Mouse (Mus musculus): ENCODE measurements around the gene Zfp820. TPM values are rescaled to one million over a fixed set of nuclear protein-coding genes. Genes with fewer than 3 reads are reported as not detected.
"Not testable (repeated sequence)": the region's sequence is repeated elsewhere in the genome, so short reads cannot be mapped to it uniquely, and the experiment has no call there.

Gene Zfp820
- 2.0 and 2.9 TPM in 2 replicates for polyA plus RNA-seq (2015; fragmentation: Nextera tagmentation; extraction: Ambion mirVana)

DNA sequence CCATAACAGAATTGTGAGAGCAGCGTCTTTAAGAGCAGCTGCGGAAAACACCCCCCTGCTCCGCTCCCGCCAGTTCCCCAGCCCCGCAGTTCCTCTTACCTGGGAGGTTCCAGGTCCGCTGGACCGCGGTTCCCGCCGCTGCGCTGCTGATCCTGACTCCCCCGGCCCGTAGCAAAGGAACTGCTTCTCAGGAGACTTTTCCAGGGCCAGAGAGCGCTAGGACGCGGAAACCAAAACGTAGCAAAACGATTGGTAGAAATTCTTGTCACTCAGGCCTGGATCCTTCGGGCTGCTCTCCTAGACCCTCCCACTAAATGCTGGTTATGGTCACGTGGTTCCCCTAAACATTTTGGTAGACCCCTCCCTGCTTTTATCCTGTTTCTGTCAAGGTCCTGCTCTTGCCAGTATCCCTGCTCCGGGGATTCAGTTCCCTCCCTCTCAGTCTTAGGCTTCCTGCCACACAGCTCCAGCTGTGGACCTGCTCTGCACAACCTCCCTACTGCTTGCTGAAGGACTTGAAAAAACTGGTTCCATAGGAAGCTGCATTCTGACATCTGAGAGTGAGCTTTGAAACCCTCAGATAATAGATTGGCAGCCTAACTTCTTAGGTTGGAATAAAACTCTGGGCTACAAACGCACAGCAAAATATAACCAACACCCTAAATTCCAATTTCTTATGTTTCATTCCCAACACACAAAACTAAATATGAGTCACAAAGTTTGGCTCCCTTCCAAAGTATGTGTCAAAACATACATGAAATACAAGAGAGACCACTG is at the start of gene Zfp820:
TSS of gene Zfp820 (minus strand) at position 228 of the 777 bp plus-strand sequence.
- H3K27ac ChIP-seq (ENCODE audit: low read length): no peak within 1 kb of the TSS
- peak; percentile 99 for ATAC-seq
- H3K9ac ChIP-seq (replicated peaks; ENCODE audit: low read depth, low read length): peak within 1 kb of the TSS; percentile 76

DNA sequence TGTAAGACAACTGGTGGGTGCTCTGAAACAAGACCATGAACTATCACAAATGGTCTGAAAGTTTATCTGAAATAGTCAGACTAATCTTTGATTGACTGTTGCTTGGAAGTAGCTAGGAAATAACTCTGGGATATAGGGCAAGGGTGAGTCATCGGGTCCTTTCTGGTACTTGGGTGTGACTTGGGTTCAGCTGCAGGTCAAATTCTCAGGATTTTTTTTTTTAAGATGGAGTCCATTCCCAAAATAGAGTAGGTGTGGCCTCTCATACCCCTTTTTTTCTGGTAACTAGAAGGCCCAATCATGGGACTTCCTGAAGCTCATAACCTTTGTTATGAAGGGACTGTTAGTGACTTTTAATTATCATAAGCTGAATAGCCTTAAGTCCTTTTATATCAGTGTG is 25.7 kb upstream of the Zfp820 start:
- Histone ChIP-seq H3K4me2 (ENCODE audit: low read length) (no peak overlapping the region), H3K4me1 (replicated peaks; ENCODE audit: control insufficient read depth, insufficient read depth, low read length) (no peaks in the 10 kb centered on the region), H3K9ac (replicated peaks; ENCODE audit: low read depth, low read length) (no peak overlapping the region), H3K27me3 (replicated peaks; ENCODE audit: control insufficient read depth, insufficient read depth, low read length) (no peaks in the 10 kb centered on the region), H3K9me3 (ENCODE audit: control insufficient read depth, low read length) (peaks cover 4% of the 10 kb centered on the region), H3K27ac (ENCODE audit: low read length) (no peak overlapping the region), H3K4me3 (replicated peaks; ENCODE audit: low read length) (no peak overlapping the region), H3K36me3 (ENCODE audit: control insufficient read depth, insufficient read depth) (no peaks in the 10 kb centered on the region)
- no peak for ATAC-seq
- WGBS: 89% methylated on average over 1 of the region's 1 CpGs

More for the DNA sequence above, at the start of gene Zfp820:
- H3K36me3 ChIP-seq (ENCODE audit: control insufficient read depth, insufficient read depth): no peaks in the 10 kb centered on the region
- WGBS: 3% methylated on average over 22 of the region's 22 CpGs
- peak within 1 kb of the TSS; percentile 74 for H3K4me3 ChIP-seq (replicated peaks; ENCODE audit: low read length)
- H3K27me3 ChIP-seq (replicated peaks; ENCODE audit: control insufficient read depth, insufficient read depth, low read length): no peaks in the 10 kb centered on the region
- no peaks in the 10 kb centered on the region; the same call in 1 of the 2 replicates for H3K4me1 ChIP-seq (replicated peaks; ENCODE audit: control insufficient read depth, insufficient read depth, low read length)
- H3K9me3 ChIP-seq (ENCODE audit: control insufficient read depth, low read length): no peaks in the 10 kb centered on the region
- peak within 1 kb of the TSS; percentile 65 for H3K4me2 ChIP-seq (ENCODE audit: low read length)

DNA sequence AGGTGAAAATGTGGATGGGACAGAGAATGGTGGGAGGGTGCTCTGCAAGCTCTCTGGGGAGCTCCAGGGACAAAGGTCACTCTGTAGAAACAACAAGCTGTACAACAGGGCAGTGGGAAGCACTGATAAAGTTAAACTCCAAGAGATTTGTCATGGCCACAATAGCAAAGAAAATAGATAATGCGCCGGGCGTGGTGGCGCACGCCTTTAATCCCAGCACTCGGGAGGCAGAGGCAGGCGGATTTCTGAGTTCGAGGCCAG is 680 bp upstream of the Zfp820 start:
- H3K36me3 ChIP-seq (ENCODE audit: control insufficient read depth, insufficient read depth); H3K4me2 ChIP-seq (ENCODE audit: low read length); H3K4me1 ChIP-seq (replicated peaks; ENCODE audit: control insufficient read depth, insufficient read depth, low read length); H3K27me3 ChIP-seq (replicated peaks; ENCODE audit: control insufficient read depth, insufficient read depth, low read length); H3K27ac ChIP-seq (ENCODE audit: low read length); H3K9me3 ChIP-seq (ENCODE audit: control insufficient read depth, low read length); H3K9ac ChIP-seq (replicated peaks; ENCODE audit: low read depth, low read length); H3K4me3 ChIP-seq (replicated peaks; ENCODE audit: low read length): not testable (repeated sequence)
- ATAC-seq: 0 out of 2 replicates have a peak, but pooled peaks have one; percentile 22
- 93% methylated on average over 5 of the region's 8 CpGs for WGBS

DNA sequence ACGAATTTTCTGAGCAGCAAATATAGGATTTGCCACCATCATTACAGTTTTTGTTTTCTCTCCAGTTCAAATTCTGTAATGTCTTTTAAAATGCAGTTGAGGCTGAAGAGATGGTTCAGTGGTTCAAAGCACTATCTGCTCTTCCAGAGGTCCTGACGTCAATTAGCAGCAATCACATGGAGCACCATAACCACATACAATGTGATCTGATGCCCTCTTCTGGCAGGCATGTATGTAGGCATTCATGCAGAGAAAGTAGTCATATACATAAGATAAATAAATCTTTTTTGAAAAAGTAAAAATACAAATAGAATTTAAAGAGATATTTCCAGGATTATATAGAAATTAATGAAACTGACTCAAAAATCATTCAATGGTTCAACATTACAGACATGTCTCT is 7.1 kb downstream of the Zfp820 start:
- H3K36me3 ChIP-seq (ENCODE audit: control insufficient read depth, insufficient read depth): no peaks in the 10 kb centered on the region
- no peaks in the 10 kb centered on the region for H3K4me1 ChIP-seq (replicated peaks; ENCODE audit: control insufficient read depth, insufficient read depth, low read length)
- no peak overlapping the region for H3K4me2 ChIP-seq (ENCODE audit: low read length)
- no peak for ATAC-seq
- 61% methylated on average over 2 of the region's 2 CpGs for WGBS
- no peak overlapping the region for H3K4me3 ChIP-seq (replicated peaks; ENCODE audit: low read length)
- no peaks in the 10 kb centered on the region for H3K9me3 ChIP-seq (ENCODE audit: control insufficient read depth, low read length)
- H3K9ac ChIP-seq (replicated peaks; ENCODE audit: low read depth, low read length): no peak overlapping the region
- H3K27me3 ChIP-seq (replicated peaks; ENCODE audit: control insufficient read depth, insufficient read depth, low read length): no peaks in the 10 kb centered on the region
- H3K27ac ChIP-seq (ENCODE audit: low read length): no peak overlapping the region

DNA sequence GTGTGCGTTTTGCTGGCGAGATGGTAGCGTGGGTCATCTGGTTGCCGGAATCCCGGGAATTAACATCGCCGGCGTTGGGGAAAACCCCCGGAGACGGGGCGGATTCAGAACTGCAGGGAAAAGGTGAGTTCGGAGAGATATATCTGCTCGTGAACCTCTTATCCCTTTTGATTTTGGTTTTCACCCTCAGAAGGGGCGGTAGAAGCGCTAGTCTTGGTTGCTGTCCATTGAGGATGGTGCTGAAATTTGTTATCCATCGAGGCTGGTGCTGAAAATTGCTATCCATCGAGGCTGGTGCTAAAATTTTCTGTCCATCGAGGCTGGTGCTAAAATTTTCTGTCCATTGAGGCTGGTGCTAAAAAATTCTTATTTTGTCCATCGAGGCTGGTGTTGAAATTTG is 44.2 kb downstream of the Zfp820 start:
- not testable (repeated sequence) for H3K27ac ChIP-seq (ENCODE audit: low read length); H3K4me3 ChIP-seq (replicated peaks; ENCODE audit: low read length); H3K4me1 ChIP-seq (replicated peaks; ENCODE audit: control insufficient read depth, insufficient read depth, low read length); H3K9ac ChIP-seq (replicated peaks; ENCODE audit: low read depth, low read length); H3K4me2 ChIP-seq (ENCODE audit: low read length); H3K36me3 ChIP-seq (ENCODE audit: control insufficient read depth, insufficient read depth); H3K9me3 ChIP-seq (ENCODE audit: control insufficient read depth, low read length); ATAC-seq; H3K27me3 ChIP-seq (replicated peaks; ENCODE audit: control insufficient read depth, insufficient read depth, low read length)
- WGBS: 53% methylated on average over 18 of the region's 19 CpGs

DNA sequence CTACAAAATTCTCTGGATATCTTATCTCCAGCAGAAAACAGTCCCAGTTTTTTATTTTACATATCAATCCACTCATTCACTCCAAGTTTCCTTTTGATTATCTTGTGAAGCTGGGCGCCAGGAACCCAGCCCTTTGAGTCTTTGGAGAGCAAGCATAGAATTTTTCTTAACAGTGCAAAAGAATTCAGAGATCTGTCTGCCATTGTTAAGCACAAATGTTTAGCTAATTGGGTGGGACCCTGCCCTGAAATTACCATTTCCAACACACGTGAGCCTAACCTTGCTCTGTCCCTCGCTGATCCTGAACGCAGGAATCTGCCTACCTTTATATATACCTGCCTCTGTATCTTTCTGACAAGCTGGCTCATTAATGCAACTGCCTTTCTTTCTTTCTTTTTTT is 53.3 kb downstream of the Zfp820 start:
- H3K9me3 ChIP-seq (ENCODE audit: control insufficient read depth, low read length): no peaks in the 10 kb centered on the region
- WGBS: 85% methylated on average over 4 of the region's 4 CpGs
- no peak overlapping the region for H3K4me2 ChIP-seq (ENCODE audit: low read length)
- no peak overlapping the region for H3K9ac ChIP-seq (replicated peaks; ENCODE audit: low read depth, low read length)
- no peak overlapping the region for H3K4me3 ChIP-seq (replicated peaks; ENCODE audit: low read length)
- H3K36me3 ChIP-seq (ENCODE audit: control insufficient read depth, insufficient read depth): no peaks in the 10 kb centered on the region
- no peak overlapping the region for H3K27ac ChIP-seq (ENCODE audit: low read length)
- H3K27me3 ChIP-seq (replicated peaks; ENCODE audit: control insufficient read depth, insufficient read depth, low read length): no peaks in the 10 kb centered on the region
- no peak for ATAC-seq
- H3K4me1 ChIP-seq (replicated peaks; ENCODE audit: control insufficient read depth, insufficient read depth, low read length): no peaks in the 10 kb centered on the region

GRCm38 (mm10) chr17:21770336-21770735 is 75.2 kb downstream of the Zfp820 start:
- no peak for ATAC-seq
- Histone ChIP-seq H3K9me3 (ENCODE audit: control insufficient read depth, low read length) (no peaks in the 10 kb centered on the region), H3K4me2 (ENCODE audit: low read length) (no peak overlapping the region), H3K4me1 (replicated peaks; ENCODE audit: control insufficient read depth, insufficient read depth, low read length) (no peaks in the 10 kb centered on the region), H3K27ac (ENCODE audit: low read length) (no peak overlapping the region), H3K9ac (replicated peaks; ENCODE audit: low read depth, low read length) (no peak overlapping the region), H3K36me3 (ENCODE audit: control insufficient read depth, insufficient read depth) (no peaks in the 10 kb centered on the region), H3K4me3 (replicated peaks; ENCODE audit: low read length) (no peak overlapping the region), H3K27me3 (replicated peaks; ENCODE audit: control insufficient read depth, insufficient read depth, low read length) (no peaks in the 10 kb centered on the region)
- WGBS: 85% methylated on average over 2 of the region's 2 CpGs

Other genes with a start within 250 kb of the Zfp820 start
- 13.4 and 14.1 TPM in 2 replicates for gene Zfp983, start 195.1 kb downstream of the Zfp820 start, polyA plus RNA-seq (2015; fragmentation: Nextera tagmentation; extraction: Ambion mirVana)
- gene Gm10226, start 153.9 kb downstream of the Zfp820 start, polyA plus RNA-seq (2015; fragmentation: Nextera tagmentation; extraction: Ambion mirVana): 17.1 and 23.5 TPM in 2 replicates
- gene Zfp760, start 138.0 kb downstream of the Zfp820 start, polyA plus RNA-seq (2015; fragmentation: Nextera tagmentation; extraction: Ambion mirVana): 19.4 and 21.5 TPM in 2 replicates
- 10.5 and 11.1 TPM in 2 replicates for gene Zfp229, start 115.0 kb downstream of the Zfp820 start, polyA plus RNA-seq (2015; fragmentation: Nextera tagmentation; extraction: Ambion mirVana)
- 15.0 and 15.6 TPM in 2 replicates for gene Zfp995, start 64.2 kb upstream of the Zfp820 start, polyA plus RNA-seq (2015; fragmentation: Nextera tagmentation; extraction: Ambion mirVana)
- 27.1 and 27.5 TPM in 2 replicates for gene Zfp942, start 116.7 kb upstream of the Zfp820 start, polyA plus RNA-seq (2015; fragmentation: Nextera tagmentation; extraction: Ambion mirVana)
- gene Zfp943, start 116.8 kb upstream of the Zfp820 start, polyA plus RNA-seq (2015; fragmentation: Nextera tagmentation; extraction: Ambion mirVana): 23.3 and 26.9 TPM in 2 replicates

All from forebrain, embryonic 16.5 days (tissue).